Mouse (Mus musculus) gastrocnemius, adult 2 months (tissue): Measurements from ENCODE around the gene Fam45a. TPM values are rescaled to one million over a fixed set of nuclear protein-coding genes. Genes with fewer than 3 reads are reported as not detected.
"Not testable (repeated sequence)": the region's sequence is repeated elsewhere in the genome, so short reads cannot be mapped to it uniquely, and the experiment has no call there.

Experiments
- DNase-seq: peaks from one replicate; pipeline ENCODE4 v3.0.0; 2022
- H3K27ac ChIP-seq: fragments of 200-600 bp; 2 replicates; pipeline ENCODE4 v1.8.1; 2022; ENCODE audit warnings: mild to moderate bottlenecking
- H3K4me3 ChIP-seq: fragments of 200-600 bp; 2 replicates; pipeline ENCODE4 v1.8.1; 2022; ENCODE audit warnings: mild to moderate bottlenecking, moderate library complexity
- CTCF ChIP-seq: fragments of 200-600 bp; IDR thresholded peaks from 2 replicates; pipeline ENCODE4 v1.8.1; 2022; ENCODE audit warnings: antibody characterized with exemption, mild to moderate bottlenecking, moderate library complexity
- intact Hi-C: fragments of 180-260 bp; cut with DNase I; formaldehyde crosslinking; loops from one replicate; pipeline ENCODE4 v1.15.1; 2025
- total RNA-seq, 2 experiments: library from RNA; stranded (reverse); gene quantifications; 2 replicates each; pipeline ENCODE4 v1.2.3; 2021

Gene Fam45a
- total RNA-seq, 2 experiments from 2014 or later, result 11.2 to 12.2 TPM

- intact Hi-C loops, result no loop called here
- no peak for TF ChIP-seq CTCF
- no peak for DNase-seq
- Histone ChIP-seq H3K4me3 (no peak overlapping the region), H3K27ac (no peak overlapping the region)
Observed at GRCm38 (mm10) chr19:60793170-60793707, 18.1 kb upstream of the Fam45a start.

GRCm38 (mm10) chr19:60795244-60795643 lies 16.1 kb upstream of the Fam45a start:
- no peak for TF ChIP-seq CTCF
- intact Hi-C loops, result no loop called here
- no peak overlapping the region for H3K27ac ChIP-seq

GRCm38 (mm10) chr19:60797415-60797814 lies 14.0 kb upstream of the Fam45a start:
- H3K27ac ChIP-seq, result no peak overlapping the region
- TF ChIP-seq CTCF, result no peak
- intact Hi-C loops, result no loop called here
- no peak for DNase-seq
- no peak overlapping the region for H3K4me3 ChIP-seq

More at GRCm38 (mm10) chr19:60795244-60795643, 16.1 kb upstream of the Fam45a start:
- DNase-seq, result no peak
- no peak overlapping the region for H3K4me3 ChIP-seq

- no peak for DNase-seq
- intact Hi-C loops, result no loop called here
- no peak for TF ChIP-seq CTCF
- Histone ChIP-seq H3K27ac (no peak overlapping the region), H3K4me3 (no peak overlapping the region)
Observed at GRCm38 (mm10) chr19:60799867-60800569, 11.4 kb upstream of the Fam45a start.

GRCm38 (mm10) chr19:60804903-60805302 lies 6.5 kb upstream of the Fam45a start:
- no peak overlapping the region for H3K4me3 ChIP-seq
- H3K27ac ChIP-seq, result no peak overlapping the region
- no peak for DNase-seq
- intact Hi-C loops, result no loop called here
- TF ChIP-seq CTCF, result no peak

- TF ChIP-seq CTCF, result no peak
- no peak for DNase-seq
- H3K4me3 ChIP-seq, result no peak overlapping the region
- H3K27ac ChIP-seq, result no peak overlapping the region
- intact Hi-C loops, result loop anchor here (2.0 kb wide), 1 partner anchor 19 kb away; the partner anchor contains the start of gene Eif3a
Observed at GRCm38 (mm10) chr19:60809927-60810326, 1.5 kb upstream of the Fam45a start.

- Histone ChIP-seq H3K27ac (peak overlapping the region; percentile 95), H3K4me3 (peak overlapping the region; percentile 88)
- TF ChIP-seq CTCF, result no peak
- intact Hi-C loops, result no loop called here
- no peak for DNase-seq
Observed at GRCm38 (mm10) chr19:60812036-60812389, 628 bp downstream of the Fam45a start.

- Histone ChIP-seq H3K27ac (no peak overlapping the region), H3K4me3 (no peak overlapping the region)
- TF ChIP-seq CTCF, result no peak
- no peak for DNase-seq
- intact Hi-C loops, result no loop called here
Observed at GRCm38 (mm10) chr19:60813133-60813532, 1.7 kb downstream of the Fam45a start.

GRCm38 (mm10) chr19:60818677-60819076 lies 7.3 kb downstream of the Fam45a start:
- H3K27ac ChIP-seq, result no peak overlapping the region
- TF ChIP-seq CTCF, result no peak
- no peak for DNase-seq
- intact Hi-C loops, result loop anchor here (5.0 kb wide), 1 partner anchor 36 kb away; no protein-coding TSS in a partner anchor
- H3K4me3 ChIP-seq, result no peak overlapping the region

- peak; percentile 83 for TF ChIP-seq CTCF
- intact Hi-C loops, result loop anchor here (2.0 to 5.0 kb wide), 3 partner anchors 55 to 260 kb away; no protein-coding TSS in a partner anchor
- H3K4me3 ChIP-seq, result no peak overlapping the region
- no peak overlapping the region for H3K27ac ChIP-seq
- peak; percentile 75 for DNase-seq
Observed at GRCm38 (mm10) chr19:60837747-60838146, 26.4 kb downstream of the Fam45a start.

- TF ChIP-seq CTCF, result no peak
- intact Hi-C loops, result no loop called here
- DNase-seq, result no peak
- Histone ChIP-seq H3K27ac (no peak overlapping the region), H3K4me3 (no peak overlapping the region)
Observed at GRCm38 (mm10) chr19:60843324-60843723, 31.9 kb downstream of the Fam45a start.

- TF ChIP-seq CTCF, result no peak
- no peak for DNase-seq
- intact Hi-C loops, result no loop called here
- Histone ChIP-seq H3K4me3 (no peak overlapping the region), H3K27ac (no peak overlapping the region)
Observed at GRCm38 (mm10) chr19:60845731-60846130, 34.3 kb downstream of the Fam45a start.

GRCm38 (mm10) chr19:60860868-60861700 lies 49.7 kb downstream of the Fam45a start, which contains the start of gene Sfxn4:
TSS of gene Sfxn4 (minus strand) at chr19:60861479.
- peak; percentile 94 for DNase-seq
- Histone ChIP-seq H3K27ac (peak within 1 kb of the TSS; percentile 93), H3K4me3 (peak within 1 kb of the TSS; percentile 74)
- no peak for TF ChIP-seq CTCF
- intact Hi-C loops, result loop anchor here (10.0 kb wide), 1 partner anchor 96 kb away; no protein-coding TSS in a partner anchor

- DNase-seq, H3K27ac ChIP-seq, H3K4me3 ChIP-seq: not testable (repeated sequence)
- intact Hi-C loops, result loop anchor here (10.0 kb wide), 1 partner anchor 101 kb away; no protein-coding TSS in a partner anchor
Observed at GRCm38 (mm10) chr19:60866169-60866568, 54.8 kb downstream of the Fam45a start.
